Mouse (Mus musculus): Measurements from ENCODE around the gene A2m.
A peak's percentile ranks its signal among the peaks of the same experiment; 100 is the strongest.

The A2m gene

GRCm38 (mm10) chr6:121635076-121635475 is at the start of gene A2m:
A2m (plus strand) TSS chr6:121635376.
- no peak for DNase-seq

GRCm38 (mm10) chr6:121590131-121590530 is 45.0 kb upstream of the A2m start:
- DNase-seq = no peak

- DNase-seq = no peak
Observed at GRCm38 (mm10) chr6:121600927-121601326, 34.2 kb upstream of the A2m start.

GRCm38 (mm10) chr6:121607861-121608260 is 27.3 kb upstream of the A2m start:
- DNase-seq = no peak

GRCm38 (mm10) chr6:121611796-121612195 is 23.4 kb upstream of the A2m start:
- DNase-seq = peak; percentile 43 to 57

GRCm38 (mm10) chr6:121617476-121617875 is 17.7 kb upstream of the A2m start:
- no peak for DNase-seq

- DNase-seq = no peak
Observed at GRCm38 (mm10) chr6:121622525-121622924, 12.7 kb upstream of the A2m start.

- DNase-seq = no peak
Observed at GRCm38 (mm10) chr6:121634520-121634919, 656 bp upstream of the A2m start.

GRCm38 (mm10) chr6:121635878-121636371 is 749 bp downstream of the A2m start:
- DNase-seq = peak; percentile 4 to 7

- no peak for DNase-seq
Observed at GRCm38 (mm10) chr6:121648499-121648898, 13.3 kb downstream of the A2m start.

Data from cerebellum, postnatal 14 days (tissue).